Mouse (Mus musculus): ENCODE measurements around the gene P4ha3. TPM values are rescaled to one million over a fixed set of nuclear protein-coding genes. Genes with fewer than 3 reads are reported as not detected.
A peak's percentile ranks its signal among the peaks of the same experiment; 100 is the strongest.

The P4ha3 gene
- polyA plus RNA-seq, 1 experiment from 2014 or later, result 3.6 TPM

DNA sequence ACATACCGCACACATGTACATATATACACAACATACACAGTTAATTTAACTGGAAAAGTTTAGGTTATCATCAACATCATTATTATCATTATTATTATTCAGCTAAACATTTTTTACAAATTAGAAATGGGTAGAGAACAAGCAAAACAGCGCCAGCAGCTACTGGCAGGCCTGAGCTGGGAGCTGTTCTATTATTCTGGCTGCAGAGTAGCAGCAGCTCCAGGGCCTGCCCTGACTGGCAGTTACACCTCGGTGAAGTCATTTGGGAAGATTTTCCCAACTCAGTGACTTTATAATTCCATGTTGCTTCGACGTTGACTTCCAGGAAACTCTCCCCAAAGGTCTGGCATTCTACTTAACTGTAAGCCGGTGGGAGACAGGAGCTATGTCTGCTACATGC lies 11.4 kb downstream of the P4ha3 start:
- Histone ChIP-seq H3K27ac (ENCODE audit: low read length) (no peak overlapping the region), H3K4me1 (ENCODE audit: control insufficient read depth, insufficient read depth, low read length) (peaks cover 3% of the 10 kb centered on the region; the same call in 1 of the 2 replicates), H3K9ac (ENCODE audit: low read depth, low read length) (no peak overlapping the region), H3K4me2 (ENCODE audit: low read depth, low read length) (no peak overlapping the region), H3K9me3 (ENCODE audit: control insufficient read depth, low read length) (no peaks in the 10 kb centered on the region), H3K36me3 (ENCODE audit: control insufficient read depth, insufficient read depth, low read length) (no peaks in the 10 kb centered on the region), H3K4me3 (ENCODE audit: low read length) (no peak overlapping the region), H3K27me3 (replicated peaks; ENCODE audit: control insufficient read depth, insufficient read depth, low read length) (no peaks in the 10 kb centered on the region)
- 87% methylated on average over 6 of the region's 6 CpGs for WGBS
- ATAC-seq, result no peak

DNA sequence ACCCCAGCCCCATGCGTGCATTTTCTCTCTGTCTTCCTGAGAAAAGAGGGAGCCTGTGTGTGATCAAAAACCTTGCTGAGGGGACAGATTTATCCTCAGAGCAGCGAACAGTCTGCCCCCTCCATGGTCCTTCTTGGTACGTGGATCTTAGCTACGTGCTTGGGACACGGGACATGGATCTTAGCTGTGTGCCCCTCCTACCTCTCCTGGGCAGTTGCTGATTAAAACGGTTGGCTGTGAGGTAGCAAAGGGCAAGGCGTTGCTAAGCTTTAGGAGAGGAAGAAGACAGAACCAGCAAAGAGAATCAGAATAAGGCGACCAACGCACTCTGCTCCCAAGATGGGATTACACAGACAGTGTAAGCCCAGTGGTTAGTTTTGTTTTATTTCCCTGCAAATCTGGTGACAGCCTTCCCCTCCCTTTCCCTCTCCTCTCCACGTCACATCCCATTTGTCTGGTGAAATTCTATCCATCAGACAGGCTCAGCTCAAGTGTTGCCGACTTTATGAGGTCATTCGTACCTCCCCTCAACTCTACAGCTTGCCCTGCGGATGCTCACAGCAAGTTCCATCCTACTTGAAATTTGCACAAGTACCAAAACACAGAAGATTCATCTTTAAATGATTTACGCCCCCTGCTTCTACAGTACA lies 13.7 kb downstream of the P4ha3 start:
- no peak overlapping the region for H3K9ac ChIP-seq (ENCODE audit: low read depth, low read length)
- H3K36me3 ChIP-seq (ENCODE audit: control insufficient read depth, insufficient read depth, low read length), result no peaks in the 10 kb centered on the region
- peaks cover 4% of the 10 kb centered on the region; the same call in 1 of the 2 replicates for H3K4me1 ChIP-seq (ENCODE audit: control insufficient read depth, insufficient read depth, low read length)
- H3K4me3 ChIP-seq (ENCODE audit: low read length), result no peak overlapping the region
- WGBS, result 70% methylated on average over 14 of the region's 14 CpGs
- H3K9me3 ChIP-seq (ENCODE audit: control insufficient read depth, low read length), result no peaks in the 10 kb centered on the region
- no peak for ATAC-seq
- H3K27me3 ChIP-seq (replicated peaks; ENCODE audit: control insufficient read depth, insufficient read depth, low read length), result no peaks in the 10 kb centered on the region
- H3K27ac ChIP-seq (ENCODE audit: low read length), result no peak overlapping the region
- no peak overlapping the region for H3K4me2 ChIP-seq (ENCODE audit: low read depth, low read length)

- Histone ChIP-seq H3K4me2 (ENCODE audit: low read depth, low read length) (no peak overlapping the region), H3K27me3 (replicated peaks; ENCODE audit: control insufficient read depth, insufficient read depth, low read length) (no peaks in the 10 kb centered on the region), H3K4me3 (ENCODE audit: low read length) (no peak overlapping the region), H3K9ac (ENCODE audit: low read depth, low read length) (no peak overlapping the region), H3K9me3 (ENCODE audit: control insufficient read depth, low read length) (no peaks in the 10 kb centered on the region), H3K27ac (ENCODE audit: low read length) (no peak overlapping the region), H3K4me1 (ENCODE audit: control insufficient read depth, insufficient read depth, low read length) (peaks cover 4% of the 10 kb centered on the region; the same call in 1 of the 2 replicates), H3K36me3 (ENCODE audit: control insufficient read depth, insufficient read depth, low read length) (no peaks in the 10 kb centered on the region)
- ATAC-seq, result peak; percentile 69
- WGBS, result 69% methylated on average over 3 of the region's 3 CpGs
Observed at GRCm38 (mm10) chr7:100301390-100301789, 16.1 kb downstream of the P4ha3 start.

DNA sequence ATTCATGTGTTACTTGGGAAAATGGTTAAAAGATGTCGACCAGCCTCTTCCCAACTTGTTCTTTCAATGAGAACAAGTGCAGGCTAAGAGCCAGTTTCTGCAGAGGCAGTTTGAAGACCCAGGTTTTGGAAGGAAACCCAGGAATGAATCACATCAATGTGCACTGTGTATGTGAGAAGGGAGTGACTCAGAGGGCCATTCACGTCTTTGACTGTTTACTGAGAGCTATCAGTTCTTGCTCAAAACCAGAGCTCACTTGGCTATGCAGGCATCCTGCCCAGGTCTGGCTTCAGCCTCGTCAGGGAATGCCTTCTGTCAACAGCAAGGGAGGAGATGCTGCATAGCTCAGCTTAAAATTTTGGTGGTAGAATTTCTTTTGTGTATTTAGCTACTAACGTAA lies 17.0 kb downstream of the P4ha3 start:
- WGBS, result 36% methylated on average over 4 of the region's 4 CpGs
- H3K9ac ChIP-seq (ENCODE audit: low read depth, low read length), result no peak overlapping the region
- H3K4me2 ChIP-seq (ENCODE audit: low read depth, low read length), result no peak overlapping the region
- H3K27me3 ChIP-seq (replicated peaks; ENCODE audit: control insufficient read depth, insufficient read depth, low read length), result no peaks in the 10 kb centered on the region
- H3K27ac ChIP-seq (ENCODE audit: low read length), result peak overlapping the region; percentile 4; the same call in 1 of the 2 replicates
- H3K4me1 ChIP-seq (ENCODE audit: control insufficient read depth, insufficient read depth, low read length), result peaks cover 4% of the 10 kb centered on the region; the same call in 1 of the 2 replicates
- no peaks in the 10 kb centered on the region for H3K36me3 ChIP-seq (ENCODE audit: control insufficient read depth, insufficient read depth, low read length)
- ATAC-seq, result no peak
- no peak overlapping the region for H3K4me3 ChIP-seq (ENCODE audit: low read length)
- no peaks in the 10 kb centered on the region for H3K9me3 ChIP-seq (ENCODE audit: control insufficient read depth, low read length)

GRCm38 (mm10) chr7:100305894-100306293 lies 20.6 kb downstream of the P4ha3 start:
- no peak for ATAC-seq
- no peak overlapping the region for H3K9ac ChIP-seq (ENCODE audit: low read depth, low read length)
- peaks cover 4% of the 10 kb centered on the region; the same call in 1 of the 2 replicates for H3K4me1 ChIP-seq (ENCODE audit: control insufficient read depth, insufficient read depth, low read length)
- H3K4me2 ChIP-seq (ENCODE audit: low read depth, low read length), result no peak overlapping the region
- H3K27ac ChIP-seq (ENCODE audit: low read length), result no peak overlapping the region
- no peaks in the 10 kb centered on the region for H3K9me3 ChIP-seq (ENCODE audit: control insufficient read depth, low read length)
- WGBS, result 92% methylated on average over 9 of the region's 9 CpGs
- H3K4me3 ChIP-seq (ENCODE audit: low read length), result no peak overlapping the region
- no peaks in the 10 kb centered on the region for H3K36me3 ChIP-seq (ENCODE audit: control insufficient read depth, insufficient read depth, low read length)
- no peaks in the 10 kb centered on the region for H3K27me3 ChIP-seq (replicated peaks; ENCODE audit: control insufficient read depth, insufficient read depth, low read length)

DNA sequence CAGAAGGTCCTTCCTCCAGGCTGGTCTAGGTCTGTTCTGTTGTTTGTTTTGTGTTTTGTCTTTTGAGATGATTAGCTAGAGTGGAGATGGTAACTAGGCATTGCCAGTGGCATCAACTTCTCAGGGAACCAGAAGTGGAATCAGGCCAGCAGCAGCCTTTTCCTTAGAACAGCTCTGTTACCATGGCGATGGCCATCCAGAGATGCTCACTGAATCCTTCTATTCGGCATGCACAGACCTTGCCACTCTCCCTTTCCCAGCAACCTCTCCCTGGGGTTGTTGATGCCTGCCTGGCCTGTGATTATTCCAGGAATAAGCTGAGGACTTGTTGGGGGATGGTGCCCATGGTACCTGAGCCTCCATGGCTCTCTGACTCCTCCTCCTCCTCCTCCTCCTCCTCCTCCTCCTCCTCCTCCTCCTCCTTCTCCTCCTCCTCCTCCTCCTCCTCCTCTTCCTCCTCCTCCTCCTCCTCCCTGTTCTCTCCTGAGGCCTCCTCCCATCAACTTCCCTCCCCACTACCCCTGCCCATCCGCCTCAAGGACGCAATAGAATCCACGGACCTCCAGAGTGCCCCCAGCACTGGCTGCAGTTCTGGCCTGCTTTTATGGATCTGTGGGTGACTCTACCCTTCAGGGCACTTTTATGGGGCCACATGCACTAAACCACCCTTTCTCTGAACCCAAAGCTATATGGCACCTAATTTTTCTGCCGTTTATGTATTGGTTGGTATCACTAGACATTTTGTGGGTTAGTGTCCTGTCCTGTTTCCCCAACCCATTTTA lies 22.7 kb downstream of the P4ha3 start:
- no peak for ATAC-seq
- Histone ChIP-seq H3K4me2 (ENCODE audit: low read depth, low read length) (no peak overlapping the region), H3K4me3 (ENCODE audit: low read length) (no peak overlapping the region), H3K27ac (ENCODE audit: low read length) (no peak overlapping the region), H3K9ac (ENCODE audit: low read depth, low read length) (no peak overlapping the region), H3K36me3 (ENCODE audit: control insufficient read depth, insufficient read depth, low read length) (no peaks in the 10 kb centered on the region), H3K4me1 (ENCODE audit: control insufficient read depth, insufficient read depth, low read length) (no peaks in the 10 kb centered on the region), H3K9me3 (ENCODE audit: control insufficient read depth, low read length) (no peaks in the 10 kb centered on the region), H3K27me3 (replicated peaks; ENCODE audit: control insufficient read depth, insufficient read depth, low read length) (no peaks in the 10 kb centered on the region)
- WGBS, result 72% methylated on average over 5 of the region's 6 CpGs

DNA sequence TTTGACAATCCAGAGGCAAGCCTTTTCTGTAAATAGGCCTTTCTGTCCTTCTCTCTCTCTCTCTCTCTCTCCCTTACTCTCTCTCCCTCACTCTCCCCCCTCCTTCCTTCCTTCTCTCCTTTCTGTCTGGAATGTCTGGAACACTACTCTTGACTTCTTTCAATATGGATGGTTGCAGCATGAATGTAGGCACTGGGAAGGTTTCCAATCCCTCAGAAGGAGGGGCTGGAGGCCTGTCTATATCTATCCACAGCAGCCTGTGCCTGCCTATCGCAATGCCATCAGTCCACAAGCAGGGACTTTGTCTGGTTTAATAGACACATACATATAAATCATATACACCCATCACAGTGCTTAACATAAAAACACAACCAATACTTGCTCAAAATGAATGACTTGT lies 23.9 kb downstream of the P4ha3 start:
- Histone ChIP-seq H3K27me3 (replicated peaks; ENCODE audit: control insufficient read depth, insufficient read depth, low read length) (no peaks in the 10 kb centered on the region), H3K9me3 (ENCODE audit: control insufficient read depth, low read length) (no peaks in the 10 kb centered on the region), H3K27ac (ENCODE audit: low read length) (no peak overlapping the region), H3K4me2 (ENCODE audit: low read depth, low read length) (no peak overlapping the region), H3K9ac (ENCODE audit: low read depth, low read length) (no peak overlapping the region), H3K4me1 (ENCODE audit: control insufficient read depth, insufficient read depth, low read length) (no peaks in the 10 kb centered on the region), H3K36me3 (ENCODE audit: control insufficient read depth, insufficient read depth, low read length) (no peaks in the 10 kb centered on the region), H3K4me3 (ENCODE audit: low read length) (no peak overlapping the region)
- 52% methylated on average over 1 of the region's 1 CpGs for WGBS
- ATAC-seq, result peak; percentile 36; the same call in 1 of the 2 replicates

- 55% methylated on average over 6 of the region's 6 CpGs for WGBS
- no peaks in the 10 kb centered on the region for H3K27me3 ChIP-seq (replicated peaks; ENCODE audit: control insufficient read depth, insufficient read depth, low read length)
- no peaks in the 10 kb centered on the region for H3K9me3 ChIP-seq (ENCODE audit: control insufficient read depth, low read length)
- H3K9ac ChIP-seq (ENCODE audit: low read depth, low read length), result no peak overlapping the region
- ATAC-seq, result no peak
- H3K36me3 ChIP-seq (ENCODE audit: control insufficient read depth, insufficient read depth, low read length), result no peaks in the 10 kb centered on the region
- H3K4me2 ChIP-seq (ENCODE audit: low read depth, low read length), result no peak overlapping the region
- H3K4me1 ChIP-seq (ENCODE audit: control insufficient read depth, insufficient read depth, low read length), result no peaks in the 10 kb centered on the region
- H3K27ac ChIP-seq (ENCODE audit: low read length), result no peak overlapping the region
- no peak overlapping the region for H3K4me3 ChIP-seq (ENCODE audit: low read length)
Observed at GRCm38 (mm10) chr7:100309679-100310078, 24.4 kb downstream of the P4ha3 start.

- H3K4me2 ChIP-seq (ENCODE audit: low read depth, low read length), result no peak overlapping the region
- no peaks in the 10 kb centered on the region for H3K27me3 ChIP-seq (replicated peaks; ENCODE audit: control insufficient read depth, insufficient read depth, low read length)
- H3K9me3 ChIP-seq (ENCODE audit: control insufficient read depth, low read length), result no peaks in the 10 kb centered on the region
- H3K36me3 ChIP-seq (ENCODE audit: control insufficient read depth, insufficient read depth, low read length), result no peaks in the 10 kb centered on the region
- H3K9ac ChIP-seq (ENCODE audit: low read depth, low read length), result no peak overlapping the region
- WGBS, result 66% methylated on average over 12 of the region's 12 CpGs
- H3K27ac ChIP-seq (ENCODE audit: low read length), result no peak overlapping the region
- no peak for ATAC-seq
- H3K4me3 ChIP-seq (ENCODE audit: low read length), result no peak overlapping the region
- no peaks in the 10 kb centered on the region for H3K4me1 ChIP-seq (ENCODE audit: control insufficient read depth, insufficient read depth, low read length)
Observed at GRCm38 (mm10) chr7:100310290-100310689, 25.0 kb downstream of the P4ha3 start.

Measured in intestine, embryonic 16.5 days (tissue).